Mouse (Mus musculus) heart, adult 2 months (tissue): ENCODE results near the gene Slc26a1. TPM values are rescaled to one million over a fixed set of nuclear protein-coding genes. Genes with fewer than 3 reads are reported as not detected.

ENCODE experiments used
- DNase-seq, 2 experiments: peaks; one replicate each; pipeline ENCODE4 v3.0.0; 2021
- H3K27ac ChIP-seq: fragments of 200-600 bp; 2 replicates; pipeline ENCODE4 v1.8.1; 2022
- H3K27me3 ChIP-seq: fragments of 200-500 bp; 2 replicates; pipeline ENCODE4 v1.6.1; 2012; ENCODE audit warnings: mild to moderate bottlenecking, low read length, inconsistent platforms, mixed read lengths; ENCODE audit not compliant: control insufficient read depth, insufficient read depth
- H3K36me3 ChIP-seq: fragments of 200-500 bp; 2 replicates; pipeline ENCODE4 v1.6.1; 2012; ENCODE audit warnings: low read length, inconsistent platforms; ENCODE audit not compliant: control insufficient read depth, insufficient read depth
- H3K4me1 ChIP-seq: fragments of 200-500 bp; 2 replicates; pipeline ENCODE4 v1.6.1; 2011; ENCODE audit warnings: low read length; ENCODE audit not compliant: control insufficient read depth, insufficient read depth
- H3K4me3 ChIP-seq: fragments of 200-600 bp; 2 replicates; pipeline ENCODE4 v1.8.1; 2022
- H3K79me2 ChIP-seq: fragments of 200-500 bp; replicated peaks from 2 replicates; pipeline ENCODE4 v1.6.1; 2012; ENCODE audit warnings: mild to moderate bottlenecking, inconsistent platforms, low read length, moderate library complexity, mixed read lengths; ENCODE audit not compliant: control insufficient read depth, insufficient read depth
- H3K9ac ChIP-seq: fragments of 200-500 bp; 2 replicates; pipeline ENCODE4 v1.6.1; 2012; ENCODE audit warnings: low read depth, mild to moderate bottlenecking, control low read depth, inconsistent platforms, low read length, mixed read lengths
- CTCF ChIP-seq: fragments of 200-600 bp; IDR thresholded peaks from 2 replicates; pipeline ENCODE4 v1.8.1; 2022; ENCODE audit warnings: antibody characterized with exemption, mild to moderate bottlenecking, moderate library complexity
- EP300 ChIP-seq: fragments of 200-500 bp; IDR thresholded peaks from 2 replicates; pipeline ENCODE4 v1.6.1; 2011; ENCODE audit warnings: low read depth, low read length, control low read depth; ENCODE audit not compliant: insufficient read depth
- POLR2A ChIP-seq: fragments of 200-500 bp; IDR thresholded peaks from 2 replicates; pipeline ENCODE4 v1.6.1; 2011; ENCODE audit warnings: mild to moderate bottlenecking, low read depth, low read length, control low read depth; ENCODE audit not compliant: insufficient read depth
- WGBS: fragments of 180-500 bp; shearing (Covaris S2); methylation state at CpG from one replicate; pipeline ENCODE4 v1.1.7; 2018; 5-methylcytosine and 5-hydroxymethylcytosine counted together
- intact Hi-C: fragments of 180-260 bp; cut with DNase I; formaldehyde crosslinking; loops from one replicate; pipeline ENCODE4 v1.15.1; 2025
- polyA plus RNA-seq: library from polyadenylated mRNA; depleted of rRNA; stranded (reverse); fragments of >200 nt; gene quantifications from 2 replicates; pipeline ENCODE4 v1.2.3, GENCODE M21; 2012
- total RNA-seq, 2 experiments: library from RNA; stranded (reverse); gene quantifications; 2 replicates each; pipeline ENCODE4 v1.2.3; 2021

Gene Slc26a1
- total and polyA plus RNA-seq, 3 experiments = 0.06 TPM; not detected in 2

DNA sequence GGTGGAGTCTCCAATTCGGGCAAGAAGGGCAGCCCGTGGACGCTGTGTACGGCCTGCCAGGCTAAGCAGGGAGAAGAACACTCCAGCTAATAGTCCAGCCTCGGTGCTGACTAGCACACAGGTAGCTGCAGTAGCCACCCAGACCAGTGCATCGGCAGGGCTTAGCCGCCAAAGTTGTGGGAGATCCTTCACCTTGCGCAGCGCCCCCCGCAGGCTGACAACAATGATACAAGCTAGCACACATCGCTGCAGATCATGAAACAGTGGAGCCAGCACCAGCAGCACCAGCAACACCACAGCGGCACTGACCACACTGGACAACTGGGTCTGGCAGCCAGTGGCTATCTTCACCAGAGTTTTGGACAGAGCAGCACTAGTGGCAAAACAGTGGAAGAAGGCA, 3.6 kb downstream of the Slc26a1 start:
- WGBS = 93% methylated on average over 12 of the region's 12 CpGs
- Histone ChIP-seq H3K27me3 (no peaks in the 10 kb centered on the region), H3K79me2 (no peaks in the 10 kb centered on the region), H3K27ac (no peak overlapping the region), H3K4me1 (peaks cover 2% of the 10 kb centered on the region), H3K9ac (no peak overlapping the region), H3K4me3 (no peak overlapping the region), H3K36me3 (no peaks in the 10 kb centered on the region)
- intact Hi-C loops = loop anchor here (2.0 kb wide), 1 partner anchor 55 kb away; no protein-coding TSS in a partner anchor
- no peak for DNase-seq
- TF ChIP-seq CTCF (0 out of 2 replicates have a peak, but pooled peaks have one; percentile 5), EP300 (no peak)

DNA sequence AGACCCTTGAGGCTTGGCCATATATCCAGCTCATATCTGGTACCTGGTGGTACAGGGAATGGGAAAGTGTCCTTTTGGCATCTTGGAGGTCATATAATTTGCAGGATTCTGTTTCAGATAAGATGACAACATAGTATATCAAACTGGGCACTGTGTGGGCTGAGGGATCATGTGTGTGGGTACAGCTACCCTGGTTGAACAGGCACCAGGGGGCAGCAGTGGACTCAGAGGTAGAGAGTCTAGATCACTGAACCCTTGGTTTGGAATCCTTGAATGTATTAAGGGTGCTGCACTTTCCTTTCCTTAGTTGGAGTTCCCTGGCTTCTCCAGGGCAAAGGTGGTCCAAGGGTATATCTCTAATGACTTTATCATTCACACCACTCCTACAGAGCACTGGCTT, 4.6 kb downstream of the Slc26a1 start:
- no peak overlapping the region for H3K9ac ChIP-seq
- H3K4me3 ChIP-seq = no peak overlapping the region
- no peak for DNase-seq
- no peak overlapping the region for H3K27ac ChIP-seq
- TF ChIP-seq CTCF (peak; percentile 59), POLR2A (no peak), EP300 (no peak)
- no peaks in the 10 kb centered on the region for H3K36me3 ChIP-seq
- H3K4me1 ChIP-seq = peaks cover 2% of the 10 kb centered on the region
- H3K79me2 ChIP-seq = no peaks in the 10 kb centered on the region
- H3K27me3 ChIP-seq = no peaks in the 10 kb centered on the region
- intact Hi-C loops = loop anchor here (2.0 kb wide), 1 partner anchor 56 kb away; no protein-coding TSS in a partner anchor

DNA sequence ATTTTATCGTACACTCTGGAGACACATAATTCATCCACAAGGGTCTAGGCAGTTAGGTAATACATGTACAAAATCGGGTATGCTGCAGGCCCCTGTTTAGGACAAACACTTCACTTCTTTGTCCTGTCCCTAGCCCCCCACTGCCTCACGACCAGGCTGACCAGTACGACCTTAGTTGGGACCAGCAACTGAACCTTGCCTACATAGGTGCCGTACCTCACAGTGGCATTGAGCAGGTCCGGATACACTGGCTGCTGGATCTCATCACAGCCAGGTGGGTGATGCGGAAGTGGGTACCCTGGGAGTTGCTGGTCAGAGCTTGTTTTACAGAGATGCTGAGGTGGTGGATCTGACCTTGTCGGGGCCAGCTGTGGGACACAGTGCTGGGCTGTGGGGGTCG, 5.4 kb downstream of the Slc26a1 start:
- no peak for TF ChIP-seq CTCF
- TF ChIP-seq EP300 = no peak
- WGBS = 74% methylated on average over 9 of the region's 9 CpGs
- Histone ChIP-seq H3K79me2 (no peaks in the 10 kb centered on the region), H3K4me1 (peaks cover 2% of the 10 kb centered on the region), H3K36me3 (no peaks in the 10 kb centered on the region), H3K27me3 (no peaks in the 10 kb centered on the region), H3K9ac (no peak overlapping the region), H3K27ac (peak overlapping the region; percentile 99; the same call in 1 of the 2 replicates), H3K4me3 (peak overlapping the region; percentile 69)
- DNase-seq = no peak
- intact Hi-C loops = loop anchor here (2.0 to 10.0 kb wide), 4 partner anchors 41 to 1195 kb away; partner anchors contain the start of genes Dr1, Gak and Tmem175

DNA sequence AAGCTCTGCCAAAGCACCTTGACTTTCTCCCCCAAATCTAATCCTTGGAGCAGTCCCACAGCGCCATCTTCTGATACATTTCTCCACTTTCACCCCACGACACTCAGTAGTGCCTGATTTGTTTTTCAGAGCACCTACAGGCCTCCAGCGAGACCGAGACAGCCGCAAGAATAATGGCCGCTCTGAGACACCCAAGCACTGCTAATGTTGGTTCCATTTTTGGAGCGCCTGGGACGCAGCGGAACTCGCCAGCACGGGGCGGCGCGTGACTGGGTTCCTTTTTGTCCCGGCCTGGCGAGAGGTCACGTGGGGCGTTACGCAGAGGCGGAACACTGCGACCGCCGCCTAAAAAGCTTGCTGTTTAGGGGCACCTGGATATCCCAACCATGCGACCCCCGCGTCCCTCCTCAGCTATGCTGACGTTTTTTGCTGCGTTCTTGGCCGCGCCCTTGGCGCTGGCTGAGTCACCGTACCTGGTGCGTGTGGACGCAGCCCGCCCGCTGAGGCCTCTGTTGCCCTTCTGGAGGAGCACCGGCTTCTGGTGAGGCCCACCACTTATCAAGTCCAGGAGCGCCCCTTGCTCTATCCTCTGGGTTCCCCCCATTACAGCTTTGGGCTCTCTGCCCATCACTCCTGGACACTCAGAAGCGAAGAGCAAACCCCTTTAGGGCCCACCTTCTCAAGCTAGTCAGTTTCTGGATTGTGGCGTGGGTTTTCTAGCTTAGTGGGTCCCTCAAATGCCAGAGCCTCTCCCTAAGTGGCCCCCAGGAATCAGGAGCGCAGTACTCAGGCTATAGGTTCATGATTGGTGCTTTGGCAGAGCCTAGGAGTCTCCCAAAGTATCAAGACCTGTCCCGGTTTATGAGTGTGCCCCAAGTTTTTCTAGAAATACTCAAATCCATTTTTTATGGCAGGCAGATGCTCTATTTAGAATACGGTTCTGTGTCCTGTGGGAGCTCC, 6.1 kb downstream of the Slc26a1 start, which contains the start of gene Dgkq:
Gene Dgkq (minus strand): TSS at position 696 of the 960 bp plus-strand sequence.
- intact Hi-C loops = loop anchor here (2.0 to 10.0 kb wide), 3 partner anchors 40 to 1196 kb away; partner anchors contain the start of genes Dr1, Gak and Tmem175

DNA sequence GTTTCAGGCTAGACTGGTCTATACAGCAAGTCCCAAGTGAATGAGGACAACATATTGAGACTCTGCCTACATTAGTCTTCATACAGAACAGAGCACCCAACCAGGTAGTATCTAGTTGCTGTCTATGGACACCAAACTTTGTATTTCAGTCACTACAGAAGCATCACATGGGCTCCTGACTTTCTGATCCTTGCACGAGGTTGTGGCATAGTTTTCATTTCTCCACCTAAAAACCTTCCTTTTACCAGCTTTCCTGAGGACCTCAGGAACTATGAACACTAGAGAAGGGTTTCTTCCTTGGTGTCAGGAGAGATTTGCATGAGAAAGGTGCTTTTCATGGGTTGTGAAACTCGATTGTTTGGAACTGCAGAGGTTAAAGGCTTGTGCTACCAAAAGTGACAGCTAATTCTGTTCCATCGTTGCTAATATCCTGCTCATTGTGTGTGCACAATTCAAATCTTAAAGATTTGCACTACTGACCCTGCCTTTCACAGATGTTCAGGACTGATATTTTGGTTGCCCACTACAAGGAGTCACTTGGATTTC, 6.9 kb downstream of the Slc26a1 start:
- peak overlapping the region; percentile 69 for H3K4me3 ChIP-seq
- no peak for TF ChIP-seq CTCF
- no peak for TF ChIP-seq POLR2A
- no peak for TF ChIP-seq EP300
- peak overlapping the region; percentile 78 for H3K9ac ChIP-seq
- peaks cover 2% of the 10 kb centered on the region for H3K4me1 ChIP-seq
- H3K27ac ChIP-seq = peak overlapping the region; percentile 99
- H3K36me3 ChIP-seq = no peaks in the 10 kb centered on the region
- no peaks in the 10 kb centered on the region for H3K79me2 ChIP-seq
- DNase-seq = no peak
- intact Hi-C loops = loop anchor here (2.0 to 10.0 kb wide), 3 partner anchors 40 to 1196 kb away; partner anchors contain the start of genes Dr1, Gak and Tmem175
- no peaks in the 10 kb centered on the region for H3K27me3 ChIP-seq
- WGBS = 17% methylated on average over 3 of the region's 3 CpGs

More for the DNA sequence above, 6.1 kb downstream of the Slc26a1 start, which contains the start of gene Dgkq:
- TF ChIP-seq EP300 = peak; percentile 59; the same call in 1 of the 2 replicates
- peak; percentile 88 for TF ChIP-seq POLR2A
- TF ChIP-seq CTCF = peak; percentile 75
- Histone ChIP-seq H3K9ac (peak within 1 kb of the TSS; percentile 78), H3K4me1 (peaks cover 2% of the 10 kb centered on the region), H3K27ac (peak within 1 kb of the TSS; percentile 99), H3K4me3 (peak within 1 kb of the TSS; percentile 69), H3K27me3 (no peaks in the 10 kb centered on the region), H3K79me2 (no peaks in the 10 kb centered on the region), H3K36me3 (no peaks in the 10 kb centered on the region)
- 4% methylated on average over 43 of the region's 43 CpGs for WGBS
- DNase-seq = peak; percentile 92 to 95
